Mouse (Mus musculus) heart, postnatal 10 days (tissue): ENCODE measurements at regions not wholly inside any gene's neighbourhood (a gene's known extent, or its start where the extent isn't known, plus 50 kb on each side); places are given as distances from the start of the nearest gene placed in this dataset.
A peak's percentile ranks its signal among the peaks of the same experiment; 100 is the strongest.

Source experiments
- DNase-seq, 2 experiments: peaks; one replicate each; pipeline ENCODE4 v3.0.0; 2021
- intact Hi-C: fragments of 180-260 bp; cut with DNase I; formaldehyde crosslinking; loops from one replicate; pipeline ENCODE4 v1.15.1; 2025

DNA sequence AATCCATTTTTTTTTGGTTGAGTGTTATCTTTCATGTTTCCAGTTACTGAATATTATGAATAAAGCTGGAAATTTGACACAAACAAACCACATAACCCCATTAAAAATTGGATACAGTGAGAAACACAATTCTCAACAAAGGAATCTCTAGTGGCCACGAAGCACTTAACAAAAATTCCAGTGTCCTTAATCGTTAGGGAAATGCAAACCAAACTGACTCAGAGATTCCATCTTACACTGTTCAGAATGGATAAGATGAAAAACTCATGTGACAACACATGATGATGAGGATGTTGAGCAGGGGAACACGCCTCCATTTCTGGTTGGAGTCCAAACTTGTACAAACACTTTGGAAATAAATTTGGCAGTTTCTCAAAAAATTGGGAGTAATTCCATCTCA, 57.3 kb downstream of the Tktl2 start:
- intact Hi-C loops: no loop called here
- no peak for DNase-seq

DNA sequence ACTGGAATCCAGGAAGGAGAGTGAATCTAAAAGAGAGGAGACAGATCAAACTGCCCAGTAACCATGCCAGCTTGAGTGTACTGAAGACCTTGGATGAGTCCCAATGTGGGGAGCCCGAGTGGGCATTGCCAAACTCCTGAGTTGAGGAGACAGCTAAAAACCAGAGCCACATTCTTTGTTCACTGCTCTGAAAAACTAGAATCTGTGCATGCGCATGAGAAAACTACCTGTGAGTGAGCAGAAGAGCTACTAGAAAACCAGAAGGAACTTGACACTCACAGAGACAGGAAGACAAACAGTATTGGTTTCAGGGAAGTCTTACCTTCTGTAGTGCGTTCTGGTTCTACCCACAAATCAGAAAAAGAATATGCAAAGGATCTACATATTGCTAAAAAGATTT, 74.6 kb downstream of the Tktl2 start:
- intact Hi-C loops: no loop called here
- DNase-seq: no peak

DNA sequence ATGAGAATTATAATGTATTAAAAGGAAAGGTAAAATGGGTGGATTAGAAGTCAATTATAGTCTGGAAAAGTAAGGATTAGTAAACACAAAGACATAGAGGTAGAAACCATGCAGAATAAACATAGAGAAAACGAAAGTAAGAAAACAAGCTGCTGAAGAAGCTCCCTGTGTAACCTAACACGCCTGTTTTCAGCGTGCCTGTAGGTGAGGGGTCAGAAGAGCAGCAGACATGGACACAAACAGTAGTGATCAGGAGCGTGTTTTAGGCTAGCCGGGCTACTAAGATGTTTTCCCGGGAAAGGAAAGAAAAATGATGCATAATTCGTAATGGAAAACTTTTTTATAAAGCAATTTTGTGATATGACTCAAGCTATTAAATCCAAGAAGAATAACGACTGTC, 75.3 kb downstream of the Tktl2 start:
- intact Hi-C loops: no loop called here
- no peak for DNase-seq

DNA sequence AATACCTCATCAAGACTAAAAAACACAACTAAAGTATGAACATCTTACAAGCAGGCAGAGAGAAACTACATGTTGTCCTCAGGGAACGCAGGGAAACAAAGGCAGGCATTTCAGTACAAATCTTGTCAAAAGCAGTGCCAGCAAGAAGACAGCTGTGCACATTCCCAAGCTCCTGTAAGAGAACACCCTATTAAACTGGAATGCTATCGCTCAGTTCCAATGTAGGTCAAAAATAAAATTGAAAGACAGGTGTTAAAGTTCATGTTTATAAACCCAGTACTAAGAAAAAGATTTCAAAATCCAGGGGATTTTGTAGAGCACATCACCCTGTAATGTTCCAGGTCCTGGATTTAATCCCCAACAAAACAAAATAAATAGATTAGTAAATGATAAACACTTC, 75.7 kb downstream of the Tktl2 start:
- intact Hi-C loops: no loop called here
- no peak for DNase-seq

DNA sequence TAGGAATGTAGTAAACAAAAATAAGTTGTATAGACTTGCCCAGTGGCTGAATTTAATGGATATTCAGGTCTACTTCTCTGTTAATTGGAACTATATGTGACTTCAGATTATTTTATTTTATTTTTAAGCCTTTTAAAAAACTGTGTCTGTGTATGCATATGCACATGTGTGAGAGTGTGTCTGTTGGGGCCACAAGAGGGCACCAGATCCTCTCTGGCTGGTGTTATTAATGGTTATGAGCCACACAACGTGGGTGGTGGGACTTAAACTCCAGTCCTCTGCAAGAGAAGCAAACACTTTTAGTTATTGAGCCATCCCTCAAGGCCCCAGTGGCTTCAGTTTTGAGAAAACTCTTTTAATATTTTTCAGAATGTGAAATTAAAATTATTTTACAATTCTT, 77.9 kb downstream of the Tktl2 start:
- intact Hi-C loops: no loop called here

DNA sequence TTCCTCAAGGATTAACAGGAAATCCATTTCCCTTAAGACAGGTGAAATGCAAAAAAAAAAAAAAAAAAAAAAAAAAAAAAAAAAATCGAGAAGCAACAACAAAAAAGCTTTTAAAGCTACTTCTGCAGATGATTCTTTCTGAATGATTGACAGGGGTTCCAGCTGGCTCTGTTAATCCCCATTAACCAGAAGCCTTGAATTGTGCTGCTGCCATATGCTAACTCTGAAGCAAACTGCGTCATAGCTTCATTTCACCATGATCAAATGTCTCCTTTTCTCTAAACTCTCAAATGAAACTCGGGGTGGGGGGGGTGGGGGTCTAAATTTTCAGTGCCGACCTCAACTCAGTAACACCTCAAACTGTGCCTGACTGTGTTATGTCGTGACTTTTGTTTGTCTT, 80.7 kb downstream of the Npy5r start:
- DNase-seq: no peak
- intact Hi-C loops: no loop called here

More for the DNA sequence above, 77.9 kb downstream of the Tktl2 start:
- DNase-seq: no peak

DNA sequence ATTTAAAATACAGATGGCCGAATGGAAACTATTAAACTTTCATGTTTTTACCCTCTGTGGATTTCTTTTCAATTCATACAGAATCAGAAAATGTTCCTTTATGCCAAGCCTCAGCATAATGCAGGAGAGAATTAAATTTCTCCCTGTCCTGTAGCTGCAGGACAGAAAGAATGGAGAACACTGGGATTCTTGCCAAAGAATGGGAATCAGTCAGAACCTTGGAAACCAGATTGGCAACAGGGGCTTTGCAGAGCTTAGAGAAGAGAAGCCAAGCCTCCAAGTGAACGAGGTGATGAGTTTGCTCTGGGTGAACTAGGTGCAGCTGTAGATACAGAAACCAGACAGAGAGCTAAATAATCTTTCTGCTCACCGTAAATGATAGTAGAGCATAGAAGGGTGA, 64.6 kb downstream of the Npy5r start:
- intact Hi-C loops: no loop called here
- peak in 1 of 2 experiments; percentile 4 for DNase-seq

DNA sequence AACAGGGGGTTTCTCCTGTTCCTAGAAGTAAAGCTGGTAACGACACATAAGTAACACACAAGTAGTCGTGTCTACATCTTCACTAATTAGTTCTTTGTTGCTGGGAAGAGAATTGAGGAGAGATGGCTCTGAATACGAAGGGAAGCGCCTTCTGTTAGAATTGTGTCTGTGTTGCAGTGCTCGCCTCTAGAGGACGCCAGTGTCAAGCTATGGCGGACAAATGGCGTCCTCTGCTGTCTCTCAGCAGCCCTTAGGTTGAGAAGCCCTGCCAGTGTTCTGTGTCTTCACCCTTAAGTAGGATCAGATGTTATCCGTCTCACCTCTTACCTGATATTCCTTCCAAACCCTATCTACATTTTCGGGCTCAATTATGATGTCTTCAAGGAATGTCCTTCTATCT, 64.1 kb downstream of the Npy5r start:
- intact Hi-C loops: no loop called here
- DNase-seq: no peak
